Mouse (Mus musculus) stomach, postnatal 0 days (tissue): ENCODE results near the gene Kdf1.

ENCODE experiments used
- CTCF ChIP-seq: IDR thresholded peaks from 2 replicates; pipeline ENCODE4 v1.5.1; 2016; ENCODE audit warnings: antibody characterized with exemption, low read depth, mild to moderate bottlenecking, moderate library complexity
- EP300 ChIP-seq: optimal IDR thresholded peaks from 2 replicates; pipeline ENCODE3; 2016; ENCODE audit warnings: antibody characterized with exemption

DNA sequence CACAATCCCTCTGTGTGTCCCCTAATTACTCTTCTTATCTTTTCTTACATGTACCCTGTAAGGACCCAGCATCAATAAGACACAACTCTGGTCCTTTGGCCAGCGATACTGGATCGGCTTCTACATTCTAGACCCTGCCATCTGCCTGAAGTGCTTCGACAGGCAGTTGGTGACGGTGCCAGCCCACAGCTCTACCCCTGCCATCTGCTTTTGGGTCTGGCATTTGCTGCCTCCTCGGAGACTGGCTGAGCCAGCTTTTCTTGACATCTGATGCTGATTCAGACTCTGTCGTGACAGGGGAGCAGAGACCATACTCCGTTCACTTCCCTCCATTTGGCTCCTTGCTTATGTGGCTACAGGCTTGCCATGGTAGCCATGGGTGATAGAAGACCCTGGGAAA, 9.8 kb upstream of the Kdf1 start:
- TF ChIP-seq CTCF (no peak), EP300 (no peak)
